Mouse (Mus musculus): ENCODE measurements at regions not wholly inside any gene's neighbourhood (a gene's known extent, or its start where the extent isn't known, plus 50 kb on each side); places are given as distances from the start of the nearest gene placed in this dataset.

DNA sequence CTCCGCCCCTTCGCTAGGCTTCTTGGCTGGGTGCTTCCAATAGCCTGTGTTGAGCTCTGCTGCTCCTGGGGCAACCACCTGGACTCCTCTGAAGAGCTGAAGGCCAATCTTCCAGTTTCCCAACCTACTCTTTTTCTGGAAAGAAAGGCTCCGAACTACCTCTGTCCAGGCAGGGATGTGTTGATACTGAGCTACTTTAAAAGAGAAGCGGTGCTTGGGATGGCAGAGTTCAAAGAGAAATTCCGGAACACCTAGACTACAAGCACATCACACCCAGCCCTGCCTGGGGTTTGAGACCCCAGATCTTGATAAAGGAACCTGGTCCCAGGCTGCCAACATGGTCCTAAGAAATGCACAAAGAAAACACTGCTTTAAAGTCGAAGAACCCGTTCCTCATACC lies 315.7 kb downstream of the Parp8 start:
- Histone ChIP-seq H3K36me3 (ENCODE audit: control insufficient read depth) (no peaks in the 10 kb centered on the region), H3K4me1 (ENCODE audit: control insufficient read depth) (no peaks in the 10 kb centered on the region), H3K9me3 (ENCODE audit: control insufficient read depth, low read length) (no peaks in the 10 kb centered on the region), H3K4me3 (replicated peaks) (no peak overlapping the region), H3K27me3 (ENCODE audit: control insufficient read depth) (peaks cover 69% of the 10 kb centered on the region)
- TF ChIP-seq GATA1 (IDR thresholded peaks at IDR 0.05; ENCODE audit: low read length) = no peak

- Histone ChIP-seq H3K9me3 (ENCODE audit: control insufficient read depth, low read length) (no peaks in the 10 kb centered on the region), H3K36me3 (ENCODE audit: control insufficient read depth) (no peaks in the 10 kb centered on the region), H3K4me1 (ENCODE audit: control insufficient read depth) (no peaks in the 10 kb centered on the region), H3K27me3 (ENCODE audit: control insufficient read depth) (peaks cover 72% of the 10 kb centered on the region), H3K4me3 (replicated peaks) (no peak overlapping the region)
- TF ChIP-seq TAL1 (IDR thresholded peaks at IDR 0.05; ENCODE audit: low read length) = no peak
- no peak for TF ChIP-seq GATA1 (IDR thresholded peaks at IDR 0.05; ENCODE audit: low read length)
These were observed 316.5 kb downstream of the Parp8 start for GRCm38 (mm10) chr13:116708846-116709245.

GRCm38 (mm10) chr13:116708456-116708780 lies 316.9 kb downstream of the Parp8 start:
- H3K4me3 ChIP-seq (replicated peaks) = no peak overlapping the region
- peaks cover 72% of the 10 kb centered on the region for H3K27me3 ChIP-seq (ENCODE audit: control insufficient read depth)
- H3K4me1 ChIP-seq (ENCODE audit: control insufficient read depth) = no peaks in the 10 kb centered on the region
- no peak for TF ChIP-seq TAL1 (IDR thresholded peaks at IDR 0.05; ENCODE audit: low read length)
- TF ChIP-seq GATA1 (IDR thresholded peaks at IDR 0.05; ENCODE audit: low read length) = no peak
- no peaks in the 10 kb centered on the region for H3K9me3 ChIP-seq (ENCODE audit: control insufficient read depth, low read length)
- no peaks in the 10 kb centered on the region for H3K36me3 ChIP-seq (ENCODE audit: control insufficient read depth)

DNA sequence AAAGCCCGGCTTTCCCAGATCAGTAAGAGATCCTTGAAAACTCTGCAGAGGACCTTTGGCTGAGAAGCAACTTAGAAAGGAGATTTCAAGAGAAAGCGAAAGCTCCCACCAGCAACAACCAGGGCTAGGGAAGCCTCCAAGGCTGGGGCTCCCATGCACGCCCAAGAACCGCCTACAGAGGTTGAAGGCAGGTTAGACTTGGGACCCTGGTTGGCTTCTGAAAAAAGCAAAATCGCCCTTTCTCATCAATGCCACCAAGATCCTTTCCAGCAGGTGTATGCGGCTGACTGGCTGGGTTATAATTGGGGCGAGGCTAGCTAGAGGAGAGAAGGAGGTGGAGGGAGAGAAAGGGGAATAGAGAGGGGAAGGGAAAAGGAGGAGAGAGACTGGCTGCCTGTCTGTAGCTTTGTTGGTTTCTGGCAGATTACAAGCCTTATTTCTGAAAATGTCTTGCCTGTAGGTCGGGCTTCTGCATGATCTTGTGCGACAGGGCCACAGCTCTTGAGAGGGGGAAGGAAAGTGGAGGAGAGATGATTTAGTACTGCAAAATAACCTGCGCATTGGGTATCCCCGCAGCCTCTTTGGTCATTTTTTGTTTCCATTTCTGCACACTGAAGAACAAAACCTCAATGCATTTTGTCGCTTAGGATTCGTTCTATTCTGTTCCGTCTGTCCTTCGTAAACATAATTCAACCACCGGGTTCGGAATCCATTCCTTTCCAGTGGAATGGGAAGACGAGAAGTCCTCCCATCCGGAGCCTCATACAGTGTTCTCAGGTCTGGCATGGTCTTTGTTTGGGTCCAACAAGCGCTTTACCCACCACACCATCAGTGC lies 317.5 kb downstream of the Parp8 start:
- Histone ChIP-seq H3K36me3 (ENCODE audit: control insufficient read depth) (no peaks in the 10 kb centered on the region), H3K27me3 (ENCODE audit: control insufficient read depth) (peaks cover 72% of the 10 kb centered on the region), H3K4me3 (replicated peaks) (no peak overlapping the region), H3K9me3 (ENCODE audit: control insufficient read depth, low read length) (no peaks in the 10 kb centered on the region), H3K4me1 (ENCODE audit: control insufficient read depth) (no peaks in the 10 kb centered on the region)
- TF ChIP-seq GATA1 (IDR thresholded peaks at IDR 0.05; ENCODE audit: low read length) = no peak

GRCm38 (mm10) chr13:116706401-116707330 lies 318.7 kb downstream of the Parp8 start:
- H3K36me3 ChIP-seq (ENCODE audit: control insufficient read depth) = no peaks in the 10 kb centered on the region
- H3K4me1 ChIP-seq (ENCODE audit: control insufficient read depth) = no peaks in the 10 kb centered on the region
- H3K27me3 ChIP-seq (ENCODE audit: control insufficient read depth) = peaks cover 67% of the 10 kb centered on the region
- TF ChIP-seq TAL1 (IDR thresholded peaks at IDR 0.05; ENCODE audit: low read length) (no peak), GATA1 (IDR thresholded peaks at IDR 0.05; ENCODE audit: low read length) (no peak)
- H3K4me3 ChIP-seq (replicated peaks) = no peak overlapping the region
- H3K9me3 ChIP-seq (ENCODE audit: control insufficient read depth, low read length) = no peaks in the 10 kb centered on the region

DNA sequence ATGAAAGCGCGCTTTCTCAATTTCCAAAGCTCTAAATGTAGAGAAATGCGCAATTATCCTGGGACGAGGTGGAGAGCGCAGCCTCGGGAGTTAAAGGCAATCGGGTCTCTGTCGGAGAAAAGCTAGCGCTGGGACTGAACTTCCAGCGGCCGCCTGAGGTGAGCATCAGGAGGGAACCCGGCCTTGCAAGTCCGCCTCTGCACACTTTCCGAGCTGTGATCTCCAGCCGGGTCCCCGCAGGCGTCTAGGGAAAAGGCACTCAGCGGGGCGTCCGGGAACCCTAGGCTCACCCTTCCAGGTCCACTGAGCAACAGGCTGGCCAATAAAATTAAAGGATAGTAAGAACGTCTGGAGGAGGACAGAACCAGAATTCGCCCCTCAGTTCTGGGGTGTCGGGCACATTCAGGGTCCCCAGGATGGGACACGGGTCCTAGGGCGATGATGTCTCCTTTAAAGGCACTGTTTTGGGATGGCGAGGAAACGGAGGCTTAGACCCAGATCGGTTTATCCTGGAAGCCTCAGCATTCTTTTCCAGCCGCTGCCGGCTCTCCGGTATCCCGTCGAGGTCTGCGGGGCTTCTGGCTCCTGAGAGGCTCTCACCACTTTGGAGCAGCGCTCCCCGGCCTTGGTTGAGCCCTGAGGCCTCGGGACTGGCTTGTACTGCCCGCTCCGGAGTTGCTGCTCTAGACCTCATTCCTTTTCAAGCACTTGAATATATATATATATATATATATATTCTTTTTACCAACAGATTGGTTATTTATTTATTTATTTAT lies 319.5 kb downstream of the Parp8 start:
- H3K4me3 ChIP-seq (replicated peaks) = no peak overlapping the region
- no peaks in the 10 kb centered on the region for H3K36me3 ChIP-seq (ENCODE audit: control insufficient read depth)
- H3K9me3 ChIP-seq (ENCODE audit: control insufficient read depth, low read length) = no peaks in the 10 kb centered on the region
- peaks cover 59% of the 10 kb centered on the region for H3K27me3 ChIP-seq (ENCODE audit: control insufficient read depth)
- H3K4me1 ChIP-seq (ENCODE audit: control insufficient read depth) = no peaks in the 10 kb centered on the region
- no peak for TF ChIP-seq TAL1 (IDR thresholded peaks at IDR 0.05; ENCODE audit: low read length)
- TF ChIP-seq GATA1 (IDR thresholded peaks at IDR 0.05; ENCODE audit: low read length) = no peak

- Histone ChIP-seq H3K4me1 (ENCODE audit: control insufficient read depth) (no peaks in the 10 kb centered on the region), H3K27me3 (ENCODE audit: control insufficient read depth) (no peaks in the 10 kb centered on the region), H3K9me3 (ENCODE audit: control insufficient read depth, low read length) (no peaks in the 10 kb centered on the region), H3K4me3 (replicated peaks) (no peak overlapping the region), H3K36me3 (ENCODE audit: control insufficient read depth) (no peaks in the 10 kb centered on the region)
- TF ChIP-seq GATA1 (IDR thresholded peaks at IDR 0.05; ENCODE audit: low read length) (no peak), TAL1 (IDR thresholded peaks at IDR 0.05; ENCODE audit: low read length) (no peak)
These were observed 336.6 kb downstream of the Parp8 start for GRCm38 (mm10) chr13:116688714-116689113.

Measured in erythroblast, embryonic 14.5 days (primary cell).